Mouse (Mus musculus) erythroblast, embryonic 14.5 days (primary cell): ENCODE results near the gene Far2.
"Not testable (repeated sequence)": the region's sequence is repeated elsewhere in the genome, so short reads cannot be mapped to it uniquely, and the experiment has no call there.

Source experiments
- GATA1 ChIP-seq: IDR thresholded peaks from 2 replicates; pipeline ENCODE4 v1.6.1; 2012; ENCODE audit warnings: low read length, inconsistent platforms, mixed read lengths
- TAL1 ChIP-seq: IDR thresholded peaks from 3 replicates; pipeline ENCODE4 v1.6.1; 2012; ENCODE audit warnings: low read length, inconsistent platforms, mixed read lengths

GRCm38 (mm10) chr6:148126851-148127250, 79.8 kb downstream of the Far2 start:
- TF ChIP-seq TAL1, GATA1: not testable (repeated sequence)
